Mouse (Mus musculus) lung, adult 18-20 months (tissue): ENCODE results near the gene Mrap.
A peak's percentile ranks its signal among the peaks of the same experiment; 100 is the strongest.

ENCODE experiments used
- DNase-seq, 2 experiments: peaks; one replicate each; pipeline ENCODE4 v3.0.0; 2022; ENCODE audit warnings: mixed read lengths in 2 of 2

Mrap gene

GRCm38 (mm10) chr16:90759335-90759734 lies 21.3 kb downstream of the Mrap start:
- no peak for DNase-seq

GRCm38 (mm10) chr16:90760515-90760914 lies 22.5 kb downstream of the Mrap start:
- peak in 1 of 2 experiments; percentile 13 for DNase-seq

GRCm38 (mm10) chr16:90765195-90765877 lies 27.3 kb downstream of the Mrap start:
- no peak for DNase-seq

- DNase-seq = no peak
Measured at GRCm38 (mm10) chr16:90766919-90767454, 29.0 kb downstream of the Mrap start.

GRCm38 (mm10) chr16:90774216-90774615 lies 36.2 kb downstream of the Mrap start:
- DNase-seq = no peak

GRCm38 (mm10) chr16:90774646-90775045 lies 36.6 kb downstream of the Mrap start:
- DNase-seq = no peak

GRCm38 (mm10) chr16:90775946-90776520 lies 38.0 kb downstream of the Mrap start:
- DNase-seq = no peak

GRCm38 (mm10) chr16:90779783-90780182 lies 41.8 kb downstream of the Mrap start:
- DNase-seq = no peak

GRCm38 (mm10) chr16:90783302-90783701 lies 45.3 kb downstream of the Mrap start:
- no peak for DNase-seq

- peak; percentile 30 to 68 for DNase-seq
Measured at GRCm38 (mm10) chr16:90785257-90785656, 47.2 kb downstream of the Mrap start.

- no peak for DNase-seq
Measured at GRCm38 (mm10) chr16:90788580-90788979, 50.6 kb downstream of the Mrap start.

GRCm38 (mm10) chr16:90790946-90791345 lies 52.9 kb downstream of the Mrap start:
- DNase-seq = no peak

GRCm38 (mm10) chr16:90792066-90792465 lies 54.1 kb downstream of the Mrap start:
- no peak for DNase-seq

- peak; percentile 16 to 56 for DNase-seq
Measured at GRCm38 (mm10) chr16:90792500-90792899, 54.5 kb downstream of the Mrap start.

GRCm38 (mm10) chr16:90794708-90795107 lies 56.7 kb downstream of the Mrap start:
- DNase-seq = no peak

- no peak for DNase-seq
Measured at GRCm38 (mm10) chr16:90798446-90798845, 60.4 kb downstream of the Mrap start.

GRCm38 (mm10) chr16:90798848-90799247 lies 60.8 kb downstream of the Mrap start:
- no peak for DNase-seq
